Mouse (Mus musculus) cerebellum, postnatal 14 days (tissue): ENCODE data around the gene Fbxw4.
"Not testable (repeated sequence)": the region's sequence is repeated elsewhere in the genome, so short reads cannot be mapped to it uniquely, and the experiment has no call there.

Source experiments
- DNase-seq, 2 experiments: peaks; one replicate each; pipeline ENCODE4 v3.0.0; 2021; ENCODE audit warnings: mixed read lengths in 2 of 2

Gene Fbxw4

DNA sequence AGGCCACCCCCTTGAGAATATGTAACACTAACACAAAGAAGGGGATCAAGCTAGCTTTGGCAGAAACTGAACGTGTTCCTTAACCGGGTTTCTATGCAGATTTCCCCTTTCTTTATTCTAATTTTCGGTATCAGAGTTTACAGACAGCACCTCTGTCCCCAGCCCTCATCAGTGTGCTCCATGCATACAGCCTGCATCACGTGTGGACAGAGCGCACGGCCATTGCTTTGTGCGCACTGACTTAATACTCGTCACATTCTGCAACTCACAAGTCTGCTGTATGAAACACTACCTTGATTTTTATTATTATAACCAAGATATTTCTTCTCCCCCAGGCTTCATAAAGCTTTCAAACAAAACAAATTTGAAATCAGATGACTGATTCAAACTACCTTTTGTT is 4.2 kb downstream of the Fbxw4 start:
- DNase-seq: no peak

GRCm38 (mm10) chr19:45653986-45654385 is 6.1 kb downstream of the Fbxw4 start:
- no peak for DNase-seq

GRCm38 (mm10) chr19:45652286-45652988 is 7.7 kb downstream of the Fbxw4 start:
- DNase-seq: no peak

DNA sequence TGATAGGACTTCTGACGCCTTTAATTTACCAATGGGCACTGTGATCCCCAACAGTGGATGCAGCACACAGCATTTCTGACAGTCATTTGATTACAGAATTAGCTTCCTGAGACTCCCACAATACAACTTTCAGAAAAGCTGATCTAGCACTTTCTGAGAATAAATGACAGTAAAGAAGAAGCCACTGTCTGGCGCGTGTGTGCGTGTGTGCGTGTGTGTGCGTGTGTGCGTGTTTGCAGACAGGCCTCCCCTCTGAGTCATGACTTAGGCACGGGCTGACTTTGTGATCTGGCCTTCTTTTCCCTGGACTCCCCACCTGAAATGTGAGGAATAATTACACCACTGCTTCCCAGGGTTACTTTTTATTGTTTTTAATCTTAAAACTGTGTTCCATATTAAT is 8.6 kb downstream of the Fbxw4 start:
- no peak for DNase-seq

- no peak for DNase-seq
Measured at GRCm38 (mm10) chr19:45649776-45650175, 10.3 kb downstream of the Fbxw4 start.

DNA sequence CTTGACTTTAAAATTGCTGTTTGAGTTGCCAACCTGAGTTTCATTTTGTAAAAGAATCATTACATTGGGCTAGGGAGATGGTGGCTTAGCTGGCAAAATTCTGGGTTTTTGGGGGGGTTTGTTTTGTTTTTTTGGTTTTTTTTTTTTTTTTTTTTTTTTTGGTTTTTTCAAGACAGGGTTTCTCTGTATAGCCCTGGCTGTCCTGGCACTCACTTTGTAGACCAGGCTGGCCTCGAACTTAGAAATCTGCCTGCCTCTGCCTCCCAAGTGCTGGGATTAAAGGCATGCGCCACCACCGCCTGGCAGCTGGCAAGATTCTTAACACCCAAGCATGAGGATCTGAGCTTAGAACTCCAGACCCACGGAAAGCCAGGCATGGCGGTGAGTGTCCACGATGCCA is 11.6 kb downstream of the Fbxw4 start:
- DNase-seq: not testable (repeated sequence)

- no peak for DNase-seq
Measured at GRCm38 (mm10) chr19:45646866-45647265, 13.2 kb downstream of the Fbxw4 start.

DNA sequence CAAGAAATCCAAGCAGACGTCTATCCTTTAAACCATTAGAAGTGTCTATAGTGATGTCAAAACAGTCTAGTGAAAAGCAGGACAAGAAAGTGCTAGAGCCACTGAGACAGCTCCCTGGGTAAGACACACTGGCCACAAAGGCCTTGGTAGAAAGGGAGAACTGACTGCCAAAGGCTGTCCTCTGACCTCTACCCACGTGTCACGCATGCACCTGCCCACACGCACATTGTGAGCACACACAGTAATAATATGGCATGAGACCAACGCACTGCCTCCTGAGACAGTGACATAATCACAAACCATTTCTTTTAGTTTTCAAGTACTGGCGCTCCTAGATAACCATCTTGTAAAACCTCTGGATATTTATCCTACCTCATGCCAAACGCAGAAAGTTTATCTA is 19.4 kb downstream of the Fbxw4 start:
- no peak for DNase-seq

- DNase-seq: no peak
Measured at GRCm38 (mm10) chr19:45635960-45636359, 24.2 kb downstream of the Fbxw4 start.

DNA sequence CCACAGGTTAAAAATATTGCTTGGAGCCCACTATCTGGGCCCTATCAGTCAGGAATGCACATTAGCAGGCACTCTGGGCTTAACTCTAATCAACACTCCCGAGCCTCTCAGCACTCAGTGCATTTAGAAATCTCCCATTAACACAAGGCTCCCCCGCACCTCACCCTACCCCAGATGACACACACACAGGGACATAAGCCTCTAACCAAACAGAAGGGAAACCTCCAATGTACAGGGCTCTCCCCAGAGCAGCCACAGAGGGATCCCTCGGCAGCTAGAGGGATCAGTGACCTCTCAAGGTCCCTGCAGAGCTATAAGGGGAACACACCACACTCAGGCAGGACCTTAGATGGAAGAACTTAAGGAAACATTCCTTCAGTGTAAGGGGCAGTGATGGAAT is 28.5 kb downstream of the Fbxw4 start:
- DNase-seq: no peak

GRCm38 (mm10) chr19:45630953-45631352 is 29.2 kb downstream of the Fbxw4 start:
- no peak for DNase-seq

- DNase-seq: peak in 1 of 2 experiments; percentile 21
Measured at GRCm38 (mm10) chr19:45629219-45629618, 30.9 kb downstream of the Fbxw4 start.

DNA sequence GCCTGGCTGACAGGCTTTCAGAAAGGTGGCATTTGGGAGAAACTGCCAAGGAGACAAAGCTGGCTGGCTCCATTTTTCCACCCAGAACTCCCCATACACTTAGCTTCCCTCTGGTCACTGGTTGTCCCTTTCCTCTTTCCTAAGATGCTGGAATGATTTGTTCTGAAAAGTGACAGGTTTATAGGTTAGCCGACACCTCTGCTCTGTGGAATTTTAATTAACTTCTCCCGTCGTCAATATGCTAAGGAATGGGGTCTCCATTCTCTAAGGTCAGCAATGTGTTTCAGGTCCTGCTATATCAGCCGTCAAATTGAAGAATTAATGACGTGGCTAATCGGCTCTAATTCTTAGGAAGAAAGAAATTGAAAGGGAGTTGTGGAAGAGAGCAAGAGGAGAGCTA is 31.5 kb downstream of the Fbxw4 start:
- no peak for DNase-seq

- no peak for DNase-seq
Measured at GRCm38 (mm10) chr19:45627036-45627435, 33.1 kb downstream of the Fbxw4 start.

GRCm38 (mm10) chr19:45623710-45624109 is 36.4 kb downstream of the Fbxw4 start:
- no peak for DNase-seq

GRCm38 (mm10) chr19:45622144-45622543 is 38.0 kb downstream of the Fbxw4 start:
- no peak for DNase-seq

- no peak for DNase-seq
Measured at GRCm38 (mm10) chr19:45621061-45621460, 39.1 kb downstream of the Fbxw4 start.

GRCm38 (mm10) chr19:45619744-45620501 is 40.2 kb downstream of the Fbxw4 start:
- DNase-seq: no peak

GRCm38 (mm10) chr19:45618184-45618583 is 41.9 kb downstream of the Fbxw4 start:
- no peak for DNase-seq

DNA sequence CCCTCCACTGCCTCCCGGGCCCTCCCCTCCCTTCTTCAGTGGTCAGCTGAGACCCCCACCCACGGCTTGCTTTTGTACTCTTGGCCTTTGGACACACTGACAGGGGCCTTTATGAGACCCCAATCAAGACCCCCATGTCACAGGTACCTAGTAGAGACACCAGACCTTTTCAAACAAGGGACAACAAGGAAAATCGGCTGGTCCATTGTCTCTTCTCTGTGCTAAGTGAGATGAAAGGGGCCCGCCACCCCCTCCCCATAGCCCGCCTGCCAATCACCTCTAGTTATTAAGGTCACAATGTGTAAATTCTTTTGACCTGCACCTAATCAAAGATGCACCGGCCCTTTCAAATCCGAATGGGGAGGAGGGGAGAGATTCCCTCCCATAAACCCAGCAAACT is 43.4 kb downstream of the Fbxw4 start:
- DNase-seq: no peak

DNA sequence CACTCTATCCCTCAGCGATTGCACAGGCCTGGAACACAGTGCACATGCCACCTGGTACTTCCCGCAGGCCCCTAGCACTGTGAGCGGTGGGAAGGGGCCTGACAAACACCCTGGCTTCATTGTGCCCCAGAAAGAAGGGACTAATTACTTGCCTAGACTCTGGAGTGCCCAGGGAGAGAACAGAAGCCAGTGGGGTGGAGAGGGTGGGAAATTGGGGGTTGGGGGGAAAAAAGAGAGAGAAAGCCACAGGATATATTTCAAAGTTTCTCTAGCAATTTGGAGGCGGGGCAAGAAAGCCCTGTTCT is 43.9 kb downstream of the Fbxw4 start:
- no peak for DNase-seq

GRCm38 (mm10) chr19:45615415-45616213 is 44.5 kb downstream of the Fbxw4 start:
- no peak for DNase-seq

DNA sequence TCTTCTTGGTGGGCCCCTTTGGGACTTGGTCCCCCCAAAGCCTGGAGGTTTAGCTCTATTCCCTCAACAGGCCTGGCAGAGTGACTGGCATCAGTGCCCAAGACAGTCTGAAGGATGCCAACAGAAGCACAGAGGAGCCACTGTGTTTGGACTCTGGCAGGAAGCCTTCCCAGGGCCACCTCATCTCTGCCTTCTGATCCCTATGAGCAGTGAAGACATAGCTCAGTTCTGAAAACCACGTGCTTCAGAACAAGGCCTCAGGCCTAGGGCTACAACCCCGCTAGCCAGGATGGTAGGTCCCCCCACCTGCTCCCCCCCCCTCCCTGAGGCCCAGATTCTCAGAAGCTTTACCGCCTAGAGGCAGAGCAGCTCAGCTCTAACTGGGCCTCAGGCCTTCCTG is 45.2 kb downstream of the Fbxw4 start:
- peak; percentile 37 to 41 for DNase-seq

DNA sequence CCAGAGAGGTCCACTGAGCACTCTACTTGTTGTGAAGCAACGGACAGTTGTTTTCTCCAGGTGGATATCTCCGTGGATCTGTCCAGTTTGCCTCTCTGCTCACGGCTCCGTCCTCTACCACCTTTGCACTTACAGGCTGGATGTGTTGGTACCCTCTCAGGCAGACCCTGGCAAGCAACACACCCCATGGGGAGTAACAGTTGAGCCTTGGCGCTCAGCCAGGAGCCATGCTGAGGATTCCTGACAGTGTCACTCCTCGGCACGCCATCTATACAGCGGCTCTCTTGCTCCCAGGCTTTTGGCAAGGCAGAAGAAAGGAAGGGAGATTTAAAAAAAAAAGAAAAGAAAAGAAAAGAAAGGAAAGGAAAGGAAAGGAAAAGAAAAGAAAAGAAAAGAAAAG is 45.7 kb downstream of the Fbxw4 start:
- DNase-seq: peak; percentile 57 to 64
